Mouse (Mus musculus) G1E (cell line): ENCODE measurements around the gene Sept10.

Experiments used
- CTCF ChIP-seq: IDR thresholded peaks from 2 replicates; pipeline ENCODE4 v1.5.1; 2012; ENCODE audit warnings: low read depth, low read length, inconsistent platforms, mixed read lengths
- POLR2AphosphoS5 ChIP-seq: IDR thresholded peaks from 2 replicates; pipeline ENCODE4 v1.6.1; 2012; ENCODE audit warnings: low read depth, low read length, inconsistent platforms; ENCODE audit not compliant: insufficient replicate concordance

GRCm38 (mm10) chr10:59222271-59223101 lies 839 bp upstream of the Sept10 start:
- no peak for TF ChIP-seq CTCF
- TF ChIP-seq POLR2AphosphoS5: no peak
